In genomic region chr7:95829889-95830288, GRCm38 (mm10) we compare ENCODE assay signal across 21 mouse cellular contexts.
"Had no signal": no experiment of that assay in that cellular context is flagged by ENCODE, and none has a peak within 500 bp of the region (broad histone marks: within the 10 kb centered on the region; RNA-seq: fewer than 3 reads in every experiment).

No protein-coding gene starts in this region.

- H3K36me3 ChIP-seq: limb, embryonic 12.5 days; limb, embryonic 15.5 days; liver, embryonic 13.5 days; neural tube, embryonic 12.5 days; neural tube, embryonic 15.5 days; stomach, embryonic 15.5 days had no signal

- H3K27me3 ChIP-seq: limb, embryonic 12.5 days; limb, embryonic 15.5 days; liver, embryonic 13.5 days; neural tube, embryonic 12.5 days; neural tube, embryonic 15.5 days; stomach, embryonic 15.5 days had no signal

- H3K9me3 ChIP-seq: limb, embryonic 12.5 days; limb, embryonic 15.5 days; liver, embryonic 13.5 days; neural tube, embryonic 12.5 days; neural tube, embryonic 15.5 days; stomach, embryonic 15.5 days had no signal

- H3K4me3 ChIP-seq: left cerebral cortex, adult 2 months; limb, embryonic 12.5 days; limb, embryonic 15.5 days; liver, embryonic 13.5 days; neural tube, embryonic 12.5 days; neural tube, embryonic 15.5 days; stomach, embryonic 15.5 days had no signal

- H3K9ac ChIP-seq: limb, embryonic 12.5 days; limb, embryonic 15.5 days; liver, embryonic 13.5 days; neural tube, embryonic 12.5 days; neural tube, embryonic 15.5 days; stomach, embryonic 15.5 days had no signal

- H3K4me1 ChIP-seq: limb, embryonic 15.5 days; liver, embryonic 13.5 days; neural tube, embryonic 12.5 days; stomach, embryonic 15.5 days had no signal

- H3K4me2 ChIP-seq: limb, embryonic 12.5 days; limb, embryonic 15.5 days; liver, embryonic 13.5 days; midbrain, embryonic 11.5 days; neural tube, embryonic 12.5 days; neural tube, embryonic 15.5 days; stomach, embryonic 15.5 days had no signal

- H3K27ac ChIP-seq: kidney, postnatal 0 days; left cerebral cortex, adult 2 months; limb, embryonic 12.5 days; limb, embryonic 15.5 days; liver, embryonic 13.5 days; neural tube, embryonic 12.5 days; neural tube, embryonic 15.5 days; stomach, embryonic 15.5 days had no signal

- DNase-seq: kidney, adult 2 months; kidney, postnatal 25 days; layer of hippocampus, postnatal 36 days; left cerebral cortex, postnatal 4 days; liver, embryonic 13.5 days; lung, adult 2 months; lung, postnatal 14 days; lung, postnatal 4 days; midbrain, embryonic 14.5 days; right cerebral cortex, adult 18-20 months; right cerebral cortex, postnatal 25 days; spleen, adult 18-20 months; thymus, postnatal 25 days had no signal
